Mouse (Mus musculus) liver, embryonic 14.5 days (tissue): ENCODE data around the gene Pde4d.
A peak's percentile ranks its signal among the peaks of the same experiment; 100 is the strongest.

ENCODE experiments used
- CTCF ChIP-seq: IDR thresholded peaks from 2 replicates; pipeline ENCODE4 v1.5.1; 2016; ENCODE audit warnings: antibody characterized with exemption, low read depth, control low read depth
- EP300 ChIP-seq: IDR thresholded peaks from 2 replicates; pipeline ENCODE4 v1.6.1; 2016; ENCODE audit warnings: antibody characterized with exemption, low read depth

- TF ChIP-seq CTCF (peak; percentile 35), EP300 (no peak)
These were observed 1182.8 kb downstream of the Pde4d start for GRCm38 (mm10) chr13:109632387-109633036.
